Mouse (Mus musculus) brain, embryonic 14.5 days (tissue): ENCODE results near the gene Pdx1. TPM values are rescaled to one million over a fixed set of nuclear protein-coding genes. Genes with fewer than 3 reads are reported as not detected.

Experiments
- DNase-seq: peaks from one replicate; pipeline ENCODE4 v3.0.0-alpha.2; 2011; ENCODE audit warnings: low read depth
- CTCF ChIP-seq: fragments of 200-500 bp; IDR thresholded peaks from 2 replicates; pipeline ENCODE4 v1.5.1; 2012; ENCODE audit warnings: inconsistent platforms, mild to moderate bottlenecking, moderate library complexity, borderline replicate concordance; ENCODE audit not compliant: insufficient read depth, insufficient read length; ENCODE audit errors: extremely low read depth
- POLR2A ChIP-seq: fragments of 200-500 bp; IDR thresholded peaks from 2 replicates; pipeline ENCODE4 v1.6.1; 2012; ENCODE audit warnings: mild to moderate bottlenecking, inconsistent platforms, borderline replicate concordance; ENCODE audit not compliant: poor library complexity, insufficient read depth, insufficient read length, severe bottlenecking; ENCODE audit errors: extremely low read depth
- polyA plus RNA-seq: library from polyadenylated mRNA; depleted of rRNA; stranded (reverse); fragments of >200 nt; gene quantifications from 2 replicates; pipeline ENCODE4 v1.2.3, GENCODE M21; 2012

Gene Pdx1
- polyA plus RNA-seq, 1 experiment, result not detected

GRCm38 (mm10) chr5:147269371-147269770 lies 388 bp upstream of the Pdx1 start:
- DNase-seq, result no peak
- no peak for TF ChIP-seq CTCF
- TF ChIP-seq POLR2A, result no peak

- no peak for DNase-seq
- TF ChIP-seq CTCF (no peak), POLR2A (no peak)
Measured at GRCm38 (mm10) chr5:147270673-147271655, 1.2 kb downstream of the Pdx1 start.

- TF ChIP-seq CTCF (no peak), POLR2A (no peak)
- DNase-seq, result no peak
Measured at GRCm38 (mm10) chr5:147272046-147272807, 2.5 kb downstream of the Pdx1 start.

- no peak for TF ChIP-seq POLR2A
- TF ChIP-seq CTCF, result no peak
- DNase-seq, result no peak
Measured at GRCm38 (mm10) chr5:147272808-147273345, 3.1 kb downstream of the Pdx1 start.

GRCm38 (mm10) chr5:147274174-147275141 lies 4.7 kb downstream of the Pdx1 start:
- DNase-seq, result no peak
- TF ChIP-seq CTCF, result no peak
- no peak for TF ChIP-seq POLR2A

- no peak for DNase-seq
Measured at GRCm38 (mm10) chr5:147275761-147276160, 6.0 kb downstream of the Pdx1 start.

GRCm38 (mm10) chr5:147276701-147277546 lies 7.2 kb downstream of the Pdx1 start:
- DNase-seq, result no peak
- TF ChIP-seq POLR2A (no peak), CTCF (no peak)

More at GRCm38 (mm10) chr5:147275761-147276160, 6.0 kb downstream of the Pdx1 start:
- TF ChIP-seq POLR2A, result no peak
- TF ChIP-seq CTCF, result no peak

- DNase-seq, result no peak
- TF ChIP-seq CTCF, result no peak
- no peak for TF ChIP-seq POLR2A
Measured at GRCm38 (mm10) chr5:147277547-147277925, 7.8 kb downstream of the Pdx1 start.

- TF ChIP-seq POLR2A (no peak), CTCF (peak; percentile 19; the same call in 1 of the 2 replicates)
- DNase-seq, result no peak
Measured at GRCm38 (mm10) chr5:147284365-147284764, 14.6 kb downstream of the Pdx1 start.
